Mouse (Mus musculus): ENCODE data around the gene Prelid1.

GRCm38 (mm10) chr13:55332331-55332730, 12.0 kb downstream of the Prelid1 start:
- TF ChIP-seq USF1 (IDR thresholded peaks at IDR 0.05; ENCODE audit: low read depth, low read length): no peak
- TF ChIP-seq ELF1 (IDR thresholded peaks at IDR 0.05; ENCODE audit: low read depth, low read length): no peak
- TF ChIP-seq CTCF (IDR thresholded peaks at IDR 0.05 in 2 of 3, conservative IDR thresholded peaks at IDR 0.05 in 1 of 3; ENCODE audit: control insufficient read depth in 1 of 3, insufficient read depth in 1 of 3, low read depth in 2 of 3, low read length in 3 of 3, poor library complexity in 1 of 3, severe bottlenecking in 1 of 3): no peak; a peak in 1 of 6 replicates
- TF ChIP-seq MAX (IDR thresholded peaks at IDR 0.05; ENCODE audit: low read length): no peak
- no peak for TF ChIP-seq POLR2A (IDR thresholded peaks at IDR 0.05; ENCODE audit: control insufficient read depth in 1 of 2, insufficient read depth in 1 of 2, low read depth in 1 of 2, low read length in 2 of 2, poor library complexity in 1 of 2)
- no peak for TF ChIP-seq RAD21 (IDR thresholded peaks at IDR 0.05; ENCODE audit: low read depth, low read length)
- TF ChIP-seq EP300 (IDR thresholded peaks at IDR 0.05; ENCODE audit: low read depth in 1 of 2, low read length in 2 of 2): no peak
- no peak for TF ChIP-seq TCF12 (IDR thresholded peaks at IDR 0.05; ENCODE audit: low read depth, low read length)
- no peak for TF ChIP-seq POLR2AphosphoS2 (IDR thresholded peaks at IDR 0.05; ENCODE audit: low read length)
- TF ChIP-seq GATA1 (IDR thresholded peaks at IDR 0.05; ENCODE audit: low read depth, low read length): no peak

Data from MEL (cell line).